Mouse (Mus musculus) embryonic facial prominence, embryonic 11.5 days (tissue): ENCODE measurements at regions not wholly inside any gene's neighbourhood (a gene's known extent, or its start where the extent isn't known, plus 50 kb on each side); places are given as distances from the start of the nearest gene placed in this dataset.
"Not testable (repeated sequence)": the region's sequence is repeated elsewhere in the genome, so short reads cannot be mapped to it uniquely, and the experiment has no call there.

Experiments used
- ATAC-seq: fragments of 200-750 bp; cut with Nextera tagmentation; replicated peaks from 2 replicates; pipeline ENCODE4 v1.8.0; 2017; ENCODE audit warnings: low read depth; ENCODE audit not compliant: insufficient number of reproducible peaks, low FRiP score, low TSS enrichment
- DNase-seq: peaks from one replicate; pipeline ENCODE4 v3.0.0-alpha.2; 2015; ENCODE audit warnings: low spot score
- H3K27ac ChIP-seq: fragments of 300-500 bp; sonication (generic); replicated peaks from 2 replicates; pipeline ENCODE4 v1.5.1; 2014; ENCODE audit warnings: mild to moderate bottlenecking, low read depth, low read length, control low read depth
- H3K27me3 ChIP-seq: fragments of 300-500 bp; sonication (generic); 2 replicates; pipeline ENCODE4 v1.6.1; 2014; ENCODE audit warnings: mild to moderate bottlenecking, low read length, moderate library complexity, mixed read lengths; ENCODE audit not compliant: control insufficient read depth, insufficient read depth
- H3K36me3 ChIP-seq: fragments of 300-500 bp; sonication (generic); replicated peaks from 2 replicates; pipeline ENCODE4 v1.6.1; 2014; ENCODE audit warnings: low read depth, mild to moderate bottlenecking, low read length, moderate library complexity, mixed read lengths; ENCODE audit not compliant: control insufficient read depth, insufficient read depth
- H3K4me1 ChIP-seq: fragments of 300-500 bp; sonication (generic); 2 replicates; pipeline ENCODE4 v1.6.1; 2014; ENCODE audit warnings: low read length, mixed read lengths; ENCODE audit not compliant: control insufficient read depth, insufficient read depth
- H3K4me2 ChIP-seq: fragments of 300-500 bp; sonication (generic); 2 replicates; pipeline ENCODE4 v1.6.1; 2014; ENCODE audit warnings: low read depth, mild to moderate bottlenecking, control low read depth, low read length, moderate library complexity
- H3K4me3 ChIP-seq: fragments of 300-500 bp; sonication (generic); 2 replicates; pipeline ENCODE4 v1.5.1; 2014; ENCODE audit warnings: low read depth, low read length, control low read depth
- H3K9ac ChIP-seq: fragments of 300-500 bp; sonication (generic); replicated peaks from 2 replicates; pipeline ENCODE4 v1.6.1; 2014; ENCODE audit warnings: mild to moderate bottlenecking, control low read depth, low read length
- H3K9me3 ChIP-seq: fragments of 300-500 bp; sonication (generic); replicated peaks from 2 replicates; pipeline ENCODE4 v1.6.1; 2016; ENCODE audit warnings: mild to moderate bottlenecking, low read length, inconsistent platforms, mixed read lengths; ENCODE audit not compliant: control insufficient read depth
- WGBS: fragments of 180-500 bp; shearing (Covaris S2); extraction: QIAGEN DNeasy Blood & Tissue Kit; methylation state at CpG from one replicate; pipeline ENCODE4 v1.1.7; 2014; 5-methylcytosine and 5-hydroxymethylcytosine counted together

DNA sequence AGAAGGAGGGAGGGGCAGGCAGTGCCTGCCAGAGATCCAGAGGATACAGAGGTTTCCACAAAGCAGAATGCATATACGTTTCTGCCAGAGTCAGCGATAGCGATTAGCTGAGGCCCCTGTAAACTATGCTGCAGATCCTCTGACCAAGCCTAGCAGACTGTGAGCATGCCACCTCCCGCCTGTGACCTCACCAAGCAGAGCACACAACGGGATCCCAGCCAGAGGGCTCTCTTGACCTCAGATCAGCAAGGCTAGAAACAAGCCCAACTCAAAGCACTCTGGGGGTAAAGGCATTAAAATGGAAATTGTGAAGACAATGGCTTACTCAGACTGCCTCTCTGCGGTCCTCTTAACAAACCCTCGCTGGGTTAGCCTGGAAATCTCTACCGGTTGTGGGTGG, 185.6 kb downstream of the Adgrd1 start:
- Histone ChIP-seq H3K36me3 (no peaks in the 10 kb centered on the region), H3K27ac (no peak overlapping the region), H3K9ac (no peak overlapping the region), H3K4me2 (no peak overlapping the region), H3K27me3 (no peaks in the 10 kb centered on the region), H3K4me3 (no peak overlapping the region), H3K4me1 (no peaks in the 10 kb centered on the region), H3K9me3 (no peaks in the 10 kb centered on the region)
- ATAC-seq (no peak), DNase-seq (no peak)
- WGBS, result 5% methylated on average over 8 of the region's 8 CpGs

DNA sequence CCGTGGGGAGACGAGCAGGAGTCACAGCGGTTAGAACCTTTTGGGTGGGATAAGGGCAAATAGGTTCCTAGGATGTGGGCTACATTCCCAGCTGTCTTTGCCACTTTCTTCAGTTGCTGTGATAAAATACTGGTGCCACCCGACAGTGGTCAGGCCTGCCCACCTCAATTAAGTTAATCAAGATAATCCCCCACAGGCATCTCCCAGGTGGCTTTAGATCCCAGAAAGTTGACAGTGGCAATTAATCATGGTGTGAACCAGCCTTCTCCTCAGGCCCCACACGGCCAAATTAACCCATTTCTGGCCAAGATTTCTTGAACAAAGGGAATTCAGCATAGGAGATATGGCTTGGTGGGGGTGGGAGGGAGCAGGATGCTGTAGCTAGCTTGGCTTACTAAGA, 186.3 kb downstream of the Adgrd1 start:
- Histone ChIP-seq H3K4me1 (no peaks in the 10 kb centered on the region), H3K9me3 (no peaks in the 10 kb centered on the region), H3K4me2 (no peak overlapping the region), H3K36me3 (no peaks in the 10 kb centered on the region), H3K27ac (no peak overlapping the region), H3K27me3 (no peaks in the 10 kb centered on the region), H3K9ac (no peak overlapping the region), H3K4me3 (no peak overlapping the region)
- no peak for ATAC-seq
- WGBS, result 14% methylated on average over 5 of the region's 5 CpGs
- DNase-seq, result no peak

DNA sequence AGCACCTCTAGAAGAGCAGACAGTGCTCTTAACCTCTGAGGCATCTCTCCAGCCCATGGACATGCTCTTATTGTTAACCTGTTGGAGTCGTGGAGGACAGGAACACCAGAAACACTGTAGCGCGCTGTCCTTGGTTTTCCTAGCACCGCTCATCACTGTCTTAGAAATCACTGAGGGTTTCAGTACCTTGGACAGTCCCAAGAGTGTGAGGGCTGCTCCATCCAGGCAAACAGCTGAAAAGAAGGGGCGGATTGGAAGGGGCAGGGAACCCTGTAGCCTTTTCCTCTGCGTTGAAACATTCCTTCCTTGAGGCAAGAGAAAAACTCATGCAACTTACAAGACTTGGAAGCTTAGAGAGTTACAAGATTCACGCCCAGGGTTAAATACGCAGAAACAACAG, 190.9 kb downstream of the Adgrd1 start:
- Histone ChIP-seq H3K4me1 (no peaks in the 10 kb centered on the region), H3K36me3 (no peaks in the 10 kb centered on the region), H3K27me3 (no peaks in the 10 kb centered on the region), H3K4me2 (no peak overlapping the region), H3K4me3 (no peak overlapping the region), H3K9ac (no peak overlapping the region), H3K9me3 (no peaks in the 10 kb centered on the region), H3K27ac (no peak overlapping the region)
- ATAC-seq (no peak), DNase-seq (peak; percentile 83)
- WGBS, result 12% methylated on average over 8 of the region's 8 CpGs

DNA sequence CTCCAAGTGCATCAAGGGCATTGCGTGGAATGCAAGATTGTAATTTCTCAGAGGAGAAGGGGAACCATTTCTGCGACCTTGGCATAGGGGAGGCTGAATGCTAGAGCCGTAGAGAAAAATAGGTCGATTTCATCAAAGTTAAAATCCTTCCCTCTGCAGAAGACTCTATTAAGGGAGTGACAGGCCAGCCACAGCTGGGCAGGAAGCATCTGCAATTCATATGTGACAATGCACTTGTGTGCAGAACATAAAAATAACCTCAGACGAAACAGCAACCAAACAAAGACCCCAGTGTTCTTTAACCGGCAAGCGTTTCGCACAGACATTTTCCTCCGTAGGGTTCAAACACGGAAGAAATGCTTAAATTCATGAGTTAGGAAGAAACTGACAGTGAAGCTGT, 196.3 kb downstream of the Adgrd1 start:
- not testable (repeated sequence) for H3K36me3 ChIP-seq, DNase-seq
- 44% methylated on average over 10 of the region's 10 CpGs for WGBS

DNA sequence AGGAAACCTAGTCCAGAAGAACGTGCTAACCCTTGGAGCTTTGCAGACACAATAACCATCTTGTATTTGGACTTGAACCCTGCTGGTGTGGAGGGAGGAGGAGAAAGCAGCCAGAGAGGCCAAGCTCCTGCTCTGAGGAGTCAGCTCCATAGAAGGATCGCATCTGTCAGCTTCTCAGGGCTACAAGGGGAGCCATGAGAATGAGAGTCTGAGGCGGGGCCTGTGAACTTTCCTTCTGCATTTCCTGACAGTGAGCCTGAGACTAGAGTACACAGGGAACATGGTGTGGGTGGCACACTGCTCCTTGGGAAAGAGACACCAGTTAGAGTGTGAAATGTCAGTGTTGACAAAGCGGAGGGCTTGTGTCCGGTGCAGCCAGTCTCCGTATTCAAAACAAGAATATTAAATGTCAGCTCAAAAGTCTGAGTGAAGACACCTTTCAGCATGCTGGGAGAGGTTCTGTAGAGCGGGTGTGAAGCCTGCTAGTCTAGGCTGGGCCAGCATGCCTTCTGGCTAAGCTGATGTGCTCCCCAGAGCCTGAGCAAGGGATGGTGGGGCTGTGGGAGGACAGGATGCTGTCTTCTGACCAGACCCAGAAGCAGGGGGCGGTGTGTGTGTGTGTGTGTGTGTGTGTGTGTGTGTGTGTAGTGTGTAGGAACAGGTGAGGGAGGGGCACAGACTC, 198.5 kb downstream of the Adgrd1 start:
- H3K9me3 ChIP-seq, H3K4me2 ChIP-seq, H3K4me1 ChIP-seq, H3K4me3 ChIP-seq, H3K27ac ChIP-seq, H3K36me3 ChIP-seq, H3K27me3 ChIP-seq, ATAC-seq, H3K9ac ChIP-seq, DNase-seq: not testable (repeated sequence)
- 56% methylated on average over 8 of the region's 8 CpGs for WGBS

More for the DNA sequence above, 196.3 kb downstream of the Adgrd1 start:
- H3K9me3 ChIP-seq, H3K4me1 ChIP-seq, H3K27ac ChIP-seq, H3K4me3 ChIP-seq, ATAC-seq, H3K27me3 ChIP-seq, H3K9ac ChIP-seq, H3K4me2 ChIP-seq: not testable (repeated sequence)

DNA sequence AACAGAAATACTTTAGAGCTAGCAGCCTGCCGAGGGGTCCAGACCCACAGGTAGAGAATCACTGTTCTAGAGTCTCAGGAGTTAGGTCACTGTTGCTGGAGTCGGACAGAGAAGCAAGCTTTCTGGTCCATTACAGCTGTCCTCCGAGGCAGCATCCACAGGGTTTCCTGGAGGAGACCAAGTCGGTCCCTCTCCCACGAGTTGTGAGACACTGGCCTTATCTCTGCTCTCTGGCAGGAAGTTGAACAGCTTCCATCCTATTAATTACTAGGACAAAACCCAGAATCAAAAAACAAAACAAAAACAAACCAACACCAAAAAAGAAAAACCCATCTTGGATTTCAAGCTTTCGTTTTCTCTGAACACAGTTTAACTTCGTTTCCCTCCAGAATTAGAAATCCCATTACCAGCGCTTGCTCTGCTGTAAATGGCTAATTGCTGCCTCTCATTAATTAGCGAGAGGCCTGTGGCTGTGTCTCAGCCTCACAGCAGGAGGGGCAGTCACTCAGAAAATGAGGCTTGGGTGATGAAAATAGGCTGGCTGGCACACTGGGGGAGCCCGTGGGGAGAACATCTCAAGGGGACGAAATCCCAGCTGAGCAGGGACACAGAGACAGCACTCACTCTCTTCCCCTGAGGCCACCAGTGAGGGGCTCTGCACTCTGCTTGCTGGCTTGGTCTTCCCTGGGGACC, 201.3 kb downstream of the Adgrd1 start:
- H3K27ac ChIP-seq, result no peak overlapping the region
- no peak for ATAC-seq

DNA sequence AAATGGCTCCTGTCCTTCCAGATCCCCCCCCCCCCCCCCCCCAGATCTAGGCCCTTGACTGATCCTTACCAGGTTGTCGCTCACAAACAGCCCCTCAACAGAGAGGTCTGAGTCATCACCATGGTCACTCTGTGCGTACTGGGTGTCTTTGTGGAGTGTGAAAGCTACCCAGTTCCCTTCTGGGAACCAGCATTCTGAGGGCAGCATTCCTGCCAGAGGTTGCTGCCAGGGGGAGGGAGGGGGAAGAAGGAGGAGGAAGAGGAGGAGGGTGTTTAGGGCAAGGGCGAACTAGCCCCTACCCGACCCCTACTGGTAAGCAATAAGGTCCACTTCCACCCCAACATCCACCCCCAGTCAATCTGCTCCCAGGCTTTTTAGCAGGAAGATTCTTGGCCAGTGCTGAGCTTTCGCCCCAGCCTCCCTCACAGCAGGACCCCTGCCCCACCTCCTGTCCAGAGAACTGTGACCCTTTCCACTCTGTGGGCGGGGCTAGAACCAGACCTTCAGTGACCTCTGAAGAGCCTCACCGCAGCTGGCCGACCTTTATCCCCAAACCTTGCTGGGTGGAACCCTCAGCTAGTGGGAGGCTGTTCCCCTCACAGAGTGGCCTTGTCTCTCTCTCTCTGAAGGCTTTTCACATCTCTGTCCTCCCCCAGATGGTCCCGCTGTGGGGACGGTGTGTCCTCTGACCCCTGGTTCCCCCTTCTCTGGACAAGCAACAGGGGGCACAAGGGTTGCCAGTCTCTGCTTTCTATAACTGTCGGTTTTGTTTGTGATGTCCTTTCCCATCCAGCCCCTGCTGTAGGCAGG, 202.2 kb upstream of the Sfswap start:
- H3K36me3 ChIP-seq, result no peaks in the 10 kb centered on the region
- 6% methylated on average over 11 of the region's 11 CpGs for WGBS
- no peaks in the 10 kb centered on the region for H3K9me3 ChIP-seq
- H3K27ac ChIP-seq, result no peak overlapping the region
- no peak overlapping the region for H3K4me3 ChIP-seq
- no peak overlapping the region for H3K9ac ChIP-seq
- H3K27me3 ChIP-seq, result no peaks in the 10 kb centered on the region
- H3K4me1 ChIP-seq, result no peaks in the 10 kb centered on the region
- H3K4me2 ChIP-seq, result no peak overlapping the region
- no peak for DNase-seq
- 0 out of 2 replicates have a peak, but pooled peaks have one; percentile 34 for ATAC-seq

More for the DNA sequence above, 201.3 kb downstream of the Adgrd1 start:
- Histone ChIP-seq H3K9me3 (no peaks in the 10 kb centered on the region), H3K4me2 (no peak overlapping the region), H3K4me1 (no peaks in the 10 kb centered on the region), H3K36me3 (no peaks in the 10 kb centered on the region), H3K9ac (no peak overlapping the region), H3K4me3 (no peak overlapping the region), H3K27me3 (no peaks in the 10 kb centered on the region)
- no peak for DNase-seq
- WGBS, result 30% methylated on average over 11 of the region's 11 CpGs

DNA sequence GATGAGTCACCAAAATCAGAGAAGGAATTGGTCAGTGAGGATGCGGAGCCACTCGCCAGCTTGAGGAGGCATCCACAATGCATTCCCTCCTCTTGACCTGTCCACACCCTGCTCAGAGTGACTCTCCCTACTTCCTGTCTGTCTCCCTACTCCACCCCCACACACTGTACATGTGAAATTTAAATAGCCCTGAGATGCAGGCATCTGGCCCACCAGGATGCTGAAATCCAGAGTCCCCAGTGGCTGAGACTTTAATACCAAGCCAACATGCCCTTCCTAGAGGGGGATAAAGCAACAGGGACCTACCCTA, 201.6 kb upstream of the Sfswap start:
- Histone ChIP-seq H3K4me1 (no peaks in the 10 kb centered on the region), H3K27ac (no peak overlapping the region), H3K4me2 (no peak overlapping the region), H3K9me3 (no peaks in the 10 kb centered on the region), H3K4me3 (no peak overlapping the region), H3K27me3 (no peaks in the 10 kb centered on the region), H3K36me3 (no peaks in the 10 kb centered on the region), H3K9ac (no peak overlapping the region)
- DNase-seq, result peak; percentile 9
- 27% methylated on average over 2 of the region's 2 CpGs for WGBS
- ATAC-seq, result no peak
